Mouse (Mus musculus) megakaryocyte, embryonic 14.5 days (primary cell): Measurements from ENCODE around the gene Pim1. TPM values are rescaled to one million over a fixed set of nuclear protein-coding genes. Genes with fewer than 3 reads are reported as not detected.

Experiments
- H3K27me3 ChIP-seq: replicated peaks from 2 replicates; pipeline ENCODE3; 2012; ENCODE audit warnings: inconsistent platforms
- H3K36me3 ChIP-seq: replicated peaks from 2 replicates; pipeline ENCODE3; 2012; ENCODE audit warnings: low read length, inconsistent platforms, mixed read lengths
- H3K4me1 ChIP-seq: 2 replicates; pipeline ENCODE4 v1.6.1; 2012; ENCODE audit warnings: inconsistent platforms
- H3K4me3 ChIP-seq: replicated peaks from 2 replicates; pipeline ENCODE3; 2012; ENCODE audit warnings: moderate library complexity, mild to moderate bottlenecking, inconsistent platforms
- H3K9me3 ChIP-seq: 2 replicates; pipeline ENCODE4 v1.6.1; 2012; ENCODE audit warnings: inconsistent platforms
- FLI1 ChIP-seq: IDR thresholded peaks from 2 replicates; pipeline ENCODE4 v1.6.1; 2012; ENCODE audit warnings: low read length, inconsistent platforms, mixed read lengths
- GATA1 ChIP-seq: IDR thresholded peaks from 3 replicates; pipeline ENCODE4 v1.6.1; 2012; ENCODE audit warnings: mixed read lengths, low read length, inconsistent platforms, borderline replicate concordance
- polyA plus RNA-seq: library from polyadenylated mRNA; stranded (reverse); fragments of >175 nt; gene quantifications from 2 replicates; pipeline ENCODE4 v1.2.3, GENCODE M21; 2012; ENCODE audit warnings: low replicate concordance; ENCODE audit not compliant: insufficient read depth

Pim1 gene
- polyA plus RNA-seq, 1 experiment, result 350 TPM

DNA sequence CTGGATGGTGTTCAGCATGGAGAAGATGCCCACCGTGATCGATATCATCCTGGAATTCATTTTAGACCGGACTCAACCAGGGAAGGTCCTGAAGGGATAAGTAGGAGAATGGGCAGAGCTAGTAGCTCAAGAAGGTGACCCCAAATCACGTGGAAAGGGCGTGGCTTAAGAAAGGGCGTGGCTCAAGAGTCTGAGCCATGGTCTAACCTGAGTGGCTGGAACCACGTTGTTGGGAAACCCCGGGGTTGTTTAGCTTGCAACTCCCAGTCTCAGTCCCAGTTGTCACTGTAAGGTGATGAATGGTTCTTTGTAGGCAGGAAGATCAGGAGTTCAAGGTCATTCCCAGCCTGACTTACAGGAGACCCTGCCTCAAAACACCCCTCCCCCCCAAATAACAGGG is 29.2 kb downstream of the Pim1 start:
- TF ChIP-seq GATA1, result no peak
- no peak for TF ChIP-seq FLI1
- Histone ChIP-seq H3K9me3 (peaks cover 13% of the 10 kb centered on the region), H3K4me1 (peaks cover 25% of the 10 kb centered on the region), H3K36me3 (no peaks in the 10 kb centered on the region), H3K4me3 (no peak overlapping the region), H3K27me3 (peaks cover 4% of the 10 kb centered on the region)

DNA sequence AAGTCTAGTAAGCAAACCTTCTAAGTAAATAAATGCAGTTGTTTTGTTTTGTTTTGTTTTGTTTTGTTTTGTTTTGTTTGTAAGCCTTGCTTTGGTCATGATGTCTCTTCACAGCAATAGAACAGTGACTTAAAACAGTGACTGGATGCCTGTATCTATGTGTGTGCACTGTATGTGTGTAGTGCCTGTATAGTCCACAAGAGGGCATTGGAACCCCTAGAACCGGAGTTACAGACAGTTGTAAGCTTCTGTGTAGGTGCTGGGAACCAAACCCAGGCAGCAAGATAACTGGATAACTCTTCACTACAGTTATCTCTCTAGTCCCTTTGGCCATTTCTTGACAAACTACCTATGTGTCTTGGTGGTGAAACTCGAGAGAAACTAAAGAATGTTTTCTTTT is 35.1 kb downstream of the Pim1 start:
- Histone ChIP-seq H3K36me3 (no peaks in the 10 kb centered on the region), H3K27me3 (peaks cover 4% of the 10 kb centered on the region), H3K4me3 (no peak overlapping the region), H3K4me1 (peaks cover 3% of the 10 kb centered on the region), H3K9me3 (peaks cover 24% of the 10 kb centered on the region)
- no peak for TF ChIP-seq GATA1
- no peak for TF ChIP-seq FLI1

DNA sequence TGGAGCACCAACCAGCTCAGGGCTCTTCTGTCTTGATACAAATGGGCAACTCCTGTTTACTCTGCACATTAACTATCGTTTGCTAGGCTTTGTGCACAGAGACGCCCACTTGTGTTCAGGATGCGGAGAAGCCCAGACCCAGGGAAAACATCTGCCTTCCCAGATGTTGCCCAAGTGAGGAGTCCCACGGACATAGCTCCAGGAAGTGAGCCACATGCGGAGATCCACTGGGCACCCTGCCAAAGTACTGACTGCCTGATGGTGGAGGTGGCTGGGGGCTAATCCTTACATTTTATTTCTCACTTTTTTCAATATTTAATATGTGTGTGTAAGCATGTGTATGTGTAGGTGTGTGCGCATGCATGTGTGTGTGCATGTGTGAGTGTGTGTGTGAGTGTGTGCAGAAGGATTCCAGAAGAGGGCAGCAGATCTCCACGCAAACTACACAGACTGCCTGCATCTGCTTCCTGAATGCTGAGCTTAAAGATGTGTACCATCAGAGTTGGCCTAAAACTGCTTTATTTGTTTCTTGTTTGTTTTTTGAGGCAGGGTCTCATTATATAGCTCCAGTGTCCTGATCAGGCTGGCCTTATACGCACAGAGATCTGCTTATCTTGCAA is 38.1 kb downstream of the Pim1 start:
- H3K4me1 ChIP-seq, result peaks cover 23% of the 10 kb centered on the region
- TF ChIP-seq GATA1 (no peak), FLI1 (no peak)
- no peak overlapping the region for H3K4me3 ChIP-seq
- H3K36me3 ChIP-seq, result no peaks in the 10 kb centered on the region
- H3K9me3 ChIP-seq, result peaks cover 24% of the 10 kb centered on the region
- no peaks in the 10 kb centered on the region for H3K27me3 ChIP-seq

DNA sequence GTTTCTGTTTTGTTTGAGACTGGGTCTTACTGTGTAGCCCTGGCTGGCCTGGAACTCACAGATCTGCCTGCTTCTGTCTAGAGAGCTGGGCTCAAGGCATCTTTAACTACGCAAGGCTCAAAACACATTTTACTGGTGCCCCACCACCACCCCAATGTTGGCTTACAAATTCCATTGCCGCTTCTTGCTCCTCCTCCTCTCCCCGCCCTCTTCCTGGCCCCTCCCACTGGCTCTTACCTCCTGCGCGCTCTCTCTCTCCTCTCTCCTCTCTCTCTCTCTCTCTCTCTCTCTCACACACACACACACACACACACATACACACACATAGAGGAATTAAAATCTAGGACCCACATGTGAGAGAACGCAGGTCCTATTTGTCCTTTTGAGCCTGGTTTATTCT is 40.0 kb downstream of the Pim1 start:
- Histone ChIP-seq H3K4me3 (no peak overlapping the region), H3K9me3 (peaks cover 25% of the 10 kb centered on the region), H3K36me3 (no peaks in the 10 kb centered on the region), H3K27me3 (no peaks in the 10 kb centered on the region), H3K4me1 (peaks cover 23% of the 10 kb centered on the region)
- no peak for TF ChIP-seq FLI1
- no peak for TF ChIP-seq GATA1

DNA sequence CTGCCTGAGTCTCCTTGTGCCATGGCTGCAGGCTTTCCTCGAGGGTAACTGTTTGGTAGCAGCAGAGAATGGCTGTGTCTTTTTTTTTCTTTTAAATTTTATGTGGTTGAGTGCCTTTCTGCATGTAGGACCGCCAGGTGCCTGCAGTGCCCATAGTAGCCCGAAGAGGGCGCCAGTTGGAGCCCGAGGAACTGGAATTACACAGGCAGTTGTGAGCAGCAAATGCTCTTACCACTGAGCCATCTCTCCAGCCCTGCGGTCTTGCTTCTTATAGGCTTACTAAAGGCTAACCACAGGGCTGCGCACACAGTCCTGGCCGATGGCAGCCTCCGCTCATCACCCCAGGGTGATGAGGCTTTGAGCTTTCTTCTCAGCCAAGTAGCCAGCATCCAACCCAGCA is 40.7 kb downstream of the Pim1 start:
- TF ChIP-seq GATA1 (no peak), FLI1 (no peak)
- H3K9me3 ChIP-seq, result peaks cover 24% of the 10 kb centered on the region
- peak overlapping the region; percentile 85 for H3K4me3 ChIP-seq

DNA sequence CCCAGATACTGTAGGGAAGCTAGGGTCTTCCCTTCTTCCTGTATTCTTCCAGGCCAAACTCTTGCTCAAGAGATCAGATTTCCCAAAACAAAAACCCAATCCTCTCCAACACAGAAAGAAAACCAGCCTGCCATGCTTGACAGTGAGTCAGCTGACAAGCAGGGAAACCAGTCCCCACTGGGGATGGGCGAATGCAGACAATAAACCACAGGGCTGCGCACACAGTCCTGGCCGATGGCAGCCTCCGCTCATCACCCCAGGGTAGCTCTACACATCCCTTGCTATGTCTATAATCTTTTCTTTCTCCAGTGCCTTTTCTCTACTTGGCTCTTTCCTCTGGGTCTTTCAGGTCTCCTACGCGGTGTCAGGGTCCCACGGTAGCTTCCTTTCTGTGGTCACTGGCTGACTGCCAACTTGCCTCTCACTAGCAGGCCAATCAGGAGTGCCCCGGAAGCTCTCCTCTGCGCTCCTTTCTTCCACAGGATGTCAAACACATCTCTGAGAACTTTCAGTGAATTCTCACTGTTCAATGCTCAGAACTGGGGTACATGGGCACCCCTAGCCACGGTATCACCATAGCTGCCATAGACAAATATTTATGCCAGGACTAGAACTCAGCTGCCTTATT is 41.3 kb downstream of the Pim1 start:
- no peaks in the 10 kb centered on the region for H3K36me3 ChIP-seq
- no peaks in the 10 kb centered on the region for H3K27me3 ChIP-seq
- no peak for TF ChIP-seq GATA1
- TF ChIP-seq FLI1, result no peak
- peaks cover 23% of the 10 kb centered on the region for H3K4me1 ChIP-seq
- peaks cover 18% of the 10 kb centered on the region for H3K9me3 ChIP-seq
- H3K4me3 ChIP-seq, result peak overlapping the region; percentile 85

More for the DNA sequence above, 40.7 kb downstream of the Pim1 start:
- H3K36me3 ChIP-seq, result no peaks in the 10 kb centered on the region
- H3K27me3 ChIP-seq, result no peaks in the 10 kb centered on the region
- H3K4me1 ChIP-seq, result peaks cover 23% of the 10 kb centered on the region

DNA sequence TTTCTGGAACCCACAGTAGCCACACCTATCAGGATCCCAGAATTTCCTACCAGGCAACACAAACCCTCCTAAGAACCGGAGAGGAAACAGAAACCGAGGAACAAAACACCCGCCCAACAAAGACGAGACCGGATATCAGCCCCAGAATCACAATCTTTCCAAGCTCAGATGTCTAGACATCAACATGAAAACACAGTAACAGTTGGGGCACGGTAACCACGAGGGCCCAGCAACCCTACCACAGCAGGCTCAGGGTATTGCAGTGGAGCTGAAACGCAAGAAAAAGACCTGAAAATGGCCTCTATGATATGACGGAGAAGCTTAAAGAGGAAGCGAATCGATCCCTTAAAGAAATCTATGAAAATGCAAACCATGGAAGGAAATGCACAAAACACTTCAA is 43.3 kb downstream of the Pim1 start:
- H3K4me1 ChIP-seq, result peaks cover 23% of the 10 kb centered on the region
- H3K36me3 ChIP-seq, result no peaks in the 10 kb centered on the region
- H3K27me3 ChIP-seq, result peaks cover 2% of the 10 kb centered on the region
- peaks cover 17% of the 10 kb centered on the region for H3K9me3 ChIP-seq
- no peak overlapping the region for H3K4me3 ChIP-seq
- TF ChIP-seq GATA1 (no peak), FLI1 (no peak)

DNA sequence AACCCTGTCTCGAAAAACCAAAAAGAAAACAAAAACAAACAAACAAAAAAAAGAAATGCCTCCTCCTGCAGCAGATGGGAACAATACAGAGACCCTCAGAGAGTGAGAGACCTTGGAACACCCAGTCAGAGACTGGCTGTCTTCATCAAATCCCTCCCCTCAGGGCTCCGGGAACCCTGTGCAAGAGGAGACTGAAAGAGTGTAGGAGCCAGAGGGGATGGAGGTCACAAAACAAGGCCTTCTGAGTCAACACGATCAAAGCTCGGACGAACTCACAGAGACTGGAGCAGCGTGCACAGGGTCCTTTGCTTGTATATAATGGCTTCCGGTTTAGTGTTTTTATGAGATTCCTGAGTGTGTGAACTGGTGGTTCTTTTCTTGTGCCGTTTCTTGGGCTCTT is 49.9 kb downstream of the Pim1 start:
- Histone ChIP-seq H3K9me3 (peaks cover 32% of the 10 kb centered on the region), H3K36me3 (no peaks in the 10 kb centered on the region), H3K4me1 (no peaks in the 10 kb centered on the region), H3K27me3 (peaks cover 2% of the 10 kb centered on the region), H3K4me3 (no peak overlapping the region)
- TF ChIP-seq GATA1 (no peak), FLI1 (no peak)

DNA sequence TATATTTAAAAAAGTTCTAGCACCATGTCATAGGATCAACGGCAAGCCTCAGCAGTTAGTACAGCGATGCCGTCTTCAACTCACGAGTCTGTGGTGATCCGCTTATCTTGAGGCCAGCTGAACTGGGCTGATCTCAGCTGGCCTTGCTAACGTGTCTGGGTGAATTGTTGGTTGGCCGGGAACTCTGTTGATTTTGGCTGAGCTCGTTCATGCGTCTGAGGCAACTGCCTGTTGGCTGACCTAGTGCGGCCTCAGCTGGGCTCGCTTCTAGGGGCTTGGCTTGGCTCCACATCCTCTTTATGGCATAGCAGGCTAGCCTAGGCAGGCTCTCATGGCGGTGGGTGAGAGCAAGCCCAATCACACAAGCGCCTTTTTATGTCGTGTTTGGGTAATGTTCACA is 50.9 kb downstream of the Pim1 start:
- Histone ChIP-seq H3K9me3 (peaks cover 31% of the 10 kb centered on the region), H3K4me3 (no peak overlapping the region)
- TF ChIP-seq FLI1 (no peak), GATA1 (no peak)

DNA sequence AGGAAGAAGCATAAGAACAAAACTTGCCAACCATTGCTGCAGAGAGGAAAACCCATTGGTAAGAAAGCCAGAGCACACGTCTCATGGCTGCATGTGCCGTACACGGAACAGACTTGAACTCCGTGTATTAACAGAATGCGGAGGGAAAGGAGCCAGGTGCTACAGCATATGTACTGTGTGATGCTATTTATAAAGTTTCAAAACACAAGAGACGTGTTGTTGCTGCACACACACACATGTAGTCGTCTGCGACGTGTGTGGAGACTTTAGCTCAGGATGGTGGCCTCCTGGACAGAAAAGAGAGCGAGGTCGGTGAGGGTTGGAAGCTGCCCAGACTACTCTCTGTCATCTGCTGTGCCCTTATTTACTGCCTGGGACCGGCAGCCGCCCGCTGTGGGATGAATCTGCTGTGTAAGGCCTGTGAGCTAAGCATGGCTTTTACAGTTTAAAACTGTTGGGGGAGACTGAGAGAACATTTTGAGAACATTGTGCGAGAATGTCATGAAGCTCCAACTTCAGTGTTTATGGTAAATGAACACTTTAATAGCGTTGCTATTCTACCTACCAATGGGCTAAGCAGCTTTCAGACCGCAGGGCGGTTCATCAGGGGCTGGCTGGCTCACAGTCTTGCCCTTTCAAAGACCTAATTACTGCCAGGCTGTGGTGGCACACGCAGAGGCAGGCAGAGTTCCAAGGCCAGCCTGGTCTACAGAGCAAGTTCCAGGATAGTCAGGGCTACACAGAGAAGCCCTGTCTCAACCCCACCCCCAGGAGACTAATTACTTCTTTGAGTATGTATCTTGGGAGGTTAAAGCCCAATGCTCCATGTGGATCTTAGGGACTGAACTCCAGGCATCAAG is 52.5 kb downstream of the Pim1 start:
- Histone ChIP-seq H3K9me3 (peaks cover 31% of the 10 kb centered on the region), H3K27me3 (peaks cover 6% of the 10 kb centered on the region), H3K4me1 (no peaks in the 10 kb centered on the region), H3K4me3 (no peak overlapping the region), H3K36me3 (no peaks in the 10 kb centered on the region)
- TF ChIP-seq GATA1, result no peak
- no peak for TF ChIP-seq FLI1

More for the DNA sequence above, 50.9 kb downstream of the Pim1 start:
- Histone ChIP-seq H3K36me3 (no peaks in the 10 kb centered on the region), H3K27me3 (peaks cover 4% of the 10 kb centered on the region), H3K4me1 (no peaks in the 10 kb centered on the region)

DNA sequence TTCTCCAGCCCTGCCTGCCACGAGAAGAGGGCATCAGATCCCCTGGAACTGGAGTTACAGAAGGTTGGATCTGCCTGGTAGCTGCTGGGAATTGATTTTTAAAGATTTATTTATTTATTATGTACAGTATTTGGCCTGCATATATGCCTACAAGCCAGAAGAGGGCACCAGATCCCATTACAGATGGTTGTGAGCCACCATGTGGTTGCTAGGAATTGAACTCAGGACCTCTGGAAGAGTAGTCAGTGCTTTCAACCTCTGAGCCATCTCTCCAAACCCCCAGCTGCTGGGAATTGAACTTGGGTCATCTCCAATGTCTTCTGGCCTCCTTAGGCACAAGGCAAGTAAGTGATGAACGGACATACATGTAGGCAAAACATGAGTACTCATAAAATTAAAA is 53.5 kb downstream of the Pim1 start:
- TF ChIP-seq FLI1 (no peak), GATA1 (no peak)
- peaks cover 2% of the 10 kb centered on the region; the same call in 1 of the 2 replicates for H3K4me1 ChIP-seq
- H3K9me3 ChIP-seq, result peaks cover 29% of the 10 kb centered on the region
- no peaks in the 10 kb centered on the region for H3K36me3 ChIP-seq
- H3K4me3 ChIP-seq, result no peak overlapping the region
- peaks cover 4% of the 10 kb centered on the region for H3K27me3 ChIP-seq
